Mouse (Mus musculus): ENCODE data around the gene Runx1. TPM values are rescaled to one million over a fixed set of nuclear protein-coding genes. Genes with fewer than 3 reads are reported as not detected.

The Runx1 gene
- polyA plus RNA-seq, 1 experiment, result 38.8 TPM

DNA sequence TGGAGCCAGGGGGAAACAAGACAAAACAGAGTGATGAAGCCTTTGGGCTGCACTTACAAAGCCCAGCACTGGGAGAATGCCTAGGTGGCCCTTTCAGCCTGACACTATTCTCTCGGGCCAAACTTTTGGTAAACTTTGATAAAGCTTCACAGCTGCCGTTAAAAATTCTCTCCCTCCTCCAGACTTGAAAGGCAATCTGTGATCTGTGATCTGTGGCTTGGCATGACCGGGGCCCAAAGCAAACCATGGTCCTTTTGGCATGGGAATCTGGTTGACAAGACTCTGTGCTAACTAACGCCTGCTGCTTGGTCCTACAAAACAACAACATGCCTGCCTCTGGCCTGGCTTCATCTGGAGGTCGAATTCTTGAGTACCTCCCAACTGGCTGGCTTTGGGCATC is 188.9 kb downstream of the Runx1 start:
- Histone ChIP-seq H3K36me3 (ENCODE audit: control insufficient read depth, insufficient read depth) (peaks cover 60% of the 10 kb centered on the region), H3ac (ENCODE audit: control insufficient read depth, insufficient read length) (no peak overlapping the region), H3K4me2 (ENCODE audit: low read depth) (no peak overlapping the region), H3K79me2 (ENCODE audit: control insufficient read depth, insufficient read depth) (peaks cover 43% of the 10 kb centered on the region), H3K4me3 (no peak overlapping the region), H3K27me3 (ENCODE audit: control insufficient read depth, insufficient read depth, insufficient read length) (no peaks in the 10 kb centered on the region)
- TF ChIP-seq MYOG (IDR thresholded peaks at IDR 0.05; ENCODE audit: control insufficient read depth in 1 of 3, insufficient read depth in 1 of 3, insufficient read length in 2 of 3, low read depth in 2 of 3) (no peak), SRF (IDR thresholded peaks at IDR 0.05; ENCODE audit: control insufficient read depth, insufficient read length, low read depth) (no peak), E2F4 (IDR thresholded peaks at IDR 0.05; ENCODE audit: insufficient read depth) (no peak), TCF3 (IDR thresholded peaks at IDR 0.05; ENCODE audit: insufficient read length, low read depth) (no peak), REST (IDR thresholded peaks at IDR 0.05; ENCODE audit: insufficient read depth, insufficient read length) (no peak), POLR2A (IDR thresholded peaks at IDR 0.05; ENCODE audit: insufficient read length, low read depth) (no peak), TCF12 (IDR thresholded peaks at IDR 0.05; ENCODE audit: insufficient read depth, poor library complexity, severe bottlenecking) (no peak), POLR2AphosphoS2 (IDR thresholded peaks at IDR 0.05; ENCODE audit: insufficient read length, low read depth) (peak; percentile 12), USF1 (IDR thresholded peaks at IDR 0.05; ENCODE audit: low read depth) (no peak), MYOD1 (IDR thresholded peaks at IDR 0.05; ENCODE audit: control insufficient read depth in 1 of 3, insufficient read length in 2 of 3, low read depth in 2 of 3) (peak in 1 of 3 experiments; percentile 4), MAX (IDR thresholded peaks at IDR 0.05; ENCODE audit: low read depth) (no peak), CEBPB (IDR thresholded peaks at IDR 0.05; ENCODE audit: insufficient read depth, poor library complexity, severe bottlenecking) (no peak)

DNA sequence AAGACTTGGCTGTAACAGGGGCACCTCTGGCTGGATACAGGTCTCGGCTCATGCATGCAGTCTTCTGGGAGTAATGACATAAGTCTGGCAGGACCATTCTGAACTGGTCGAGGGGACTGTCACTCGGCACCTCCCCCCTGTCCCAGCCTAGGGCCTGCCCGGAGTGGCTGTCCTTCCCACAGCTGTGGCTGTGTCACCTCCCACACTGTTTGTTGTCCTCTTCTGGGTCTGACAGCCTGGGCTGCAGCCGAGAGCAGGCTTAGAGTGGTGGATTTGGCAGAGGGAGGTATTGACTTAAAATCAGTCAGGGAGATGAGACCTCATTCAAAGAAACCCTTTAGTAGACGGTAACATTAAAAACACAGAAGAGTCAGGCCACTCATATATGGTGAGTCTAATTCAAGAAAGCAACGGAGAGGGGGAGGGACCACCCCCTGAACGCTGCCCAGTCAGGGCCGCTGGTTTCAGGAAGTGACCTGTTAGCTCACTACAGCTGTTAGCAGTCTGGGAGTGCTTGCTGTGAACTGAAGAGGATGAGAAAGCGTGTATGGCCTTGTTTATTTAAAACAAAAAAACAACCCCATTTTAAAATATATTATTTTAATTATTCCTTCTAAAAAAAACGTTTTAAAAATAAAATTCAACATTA is 193.7 kb downstream of the Runx1 start:
- Histone ChIP-seq H3K4me3 (no peak overlapping the region), H3K36me3 (ENCODE audit: control insufficient read depth, insufficient read depth) (peaks cover 52% of the 10 kb centered on the region), H3K4me2 (ENCODE audit: low read depth) (no peak overlapping the region), H3ac (ENCODE audit: control insufficient read depth, insufficient read length) (no peak overlapping the region), H3K79me2 (ENCODE audit: control insufficient read depth, insufficient read depth) (peaks cover 38% of the 10 kb centered on the region), H3K27me3 (ENCODE audit: control insufficient read depth, insufficient read depth, insufficient read length) (no peaks in the 10 kb centered on the region)
- peak in 1 of 3 experiments; percentile 9 for TF ChIP-seq MYOG (IDR thresholded peaks at IDR 0.05; ENCODE audit: control insufficient read depth in 1 of 3, insufficient read depth in 1 of 3, insufficient read length in 2 of 3, low read depth in 2 of 3)
- TF ChIP-seq CEBPB (IDR thresholded peaks at IDR 0.05; ENCODE audit: insufficient read depth, poor library complexity, severe bottlenecking), result no peak
- no peak for TF ChIP-seq TCF12 (IDR thresholded peaks at IDR 0.05; ENCODE audit: insufficient read depth, poor library complexity, severe bottlenecking)
- TF ChIP-seq POLR2AphosphoS2 (IDR thresholded peaks at IDR 0.05; ENCODE audit: insufficient read length, low read depth), result peak; percentile 73

DNA sequence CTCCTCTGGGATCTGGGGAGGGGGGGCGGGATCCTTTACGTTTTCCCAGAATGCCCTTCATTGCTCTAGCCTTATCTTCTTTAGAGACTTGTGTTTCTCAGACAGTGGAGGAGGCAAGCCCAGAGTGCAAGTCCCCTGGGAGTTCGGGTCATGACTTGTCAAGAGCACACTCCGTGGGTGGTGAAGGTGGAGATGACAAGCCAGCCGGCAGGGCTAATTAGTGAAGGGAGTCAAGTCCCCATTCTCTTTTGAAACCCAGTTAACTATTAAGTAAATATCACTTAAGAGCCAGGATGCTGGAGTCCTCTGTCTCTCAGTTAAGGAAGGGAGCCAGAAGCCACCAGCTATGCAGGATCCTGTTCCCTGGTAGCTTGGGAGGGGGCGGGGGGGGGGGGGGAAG is 194.3 kb downstream of the Runx1 start:
- no peak overlapping the region for H3K4me2 ChIP-seq (ENCODE audit: low read depth)
- TF ChIP-seq POLR2A (IDR thresholded peaks at IDR 0.05; ENCODE audit: insufficient read length, low read depth) (no peak), TCF3 (IDR thresholded peaks at IDR 0.05; ENCODE audit: insufficient read length, low read depth) (no peak), POLR2AphosphoS2 (IDR thresholded peaks at IDR 0.05; ENCODE audit: insufficient read length, low read depth) (no peak), TCF12 (IDR thresholded peaks at IDR 0.05; ENCODE audit: insufficient read depth, poor library complexity, severe bottlenecking) (no peak), REST (IDR thresholded peaks at IDR 0.05; ENCODE audit: insufficient read depth, insufficient read length) (no peak), MYOD1 (IDR thresholded peaks at IDR 0.05; ENCODE audit: control insufficient read depth in 1 of 3, insufficient read length in 2 of 3, low read depth in 2 of 3) (no peak), SRF (IDR thresholded peaks at IDR 0.05; ENCODE audit: control insufficient read depth, insufficient read length, low read depth) (no peak), CEBPB (IDR thresholded peaks at IDR 0.05; ENCODE audit: insufficient read depth, poor library complexity, severe bottlenecking) (no peak), E2F4 (IDR thresholded peaks at IDR 0.05; ENCODE audit: insufficient read depth) (no peak), USF1 (IDR thresholded peaks at IDR 0.05; ENCODE audit: low read depth) (no peak), MYOG (IDR thresholded peaks at IDR 0.05; ENCODE audit: control insufficient read depth in 1 of 3, insufficient read depth in 1 of 3, insufficient read length in 2 of 3, low read depth in 2 of 3) (no peak), MAX (IDR thresholded peaks at IDR 0.05; ENCODE audit: low read depth) (no peak)
- no peaks in the 10 kb centered on the region for H3K27me3 ChIP-seq (ENCODE audit: control insufficient read depth, insufficient read depth, insufficient read length)
- no peak overlapping the region for H3K4me3 ChIP-seq
- H3ac ChIP-seq (ENCODE audit: control insufficient read depth, insufficient read length), result no peak overlapping the region
- H3K79me2 ChIP-seq (ENCODE audit: control insufficient read depth, insufficient read depth), result peaks cover 41% of the 10 kb centered on the region
- peaks cover 52% of the 10 kb centered on the region for H3K36me3 ChIP-seq (ENCODE audit: control insufficient read depth, insufficient read depth)

DNA sequence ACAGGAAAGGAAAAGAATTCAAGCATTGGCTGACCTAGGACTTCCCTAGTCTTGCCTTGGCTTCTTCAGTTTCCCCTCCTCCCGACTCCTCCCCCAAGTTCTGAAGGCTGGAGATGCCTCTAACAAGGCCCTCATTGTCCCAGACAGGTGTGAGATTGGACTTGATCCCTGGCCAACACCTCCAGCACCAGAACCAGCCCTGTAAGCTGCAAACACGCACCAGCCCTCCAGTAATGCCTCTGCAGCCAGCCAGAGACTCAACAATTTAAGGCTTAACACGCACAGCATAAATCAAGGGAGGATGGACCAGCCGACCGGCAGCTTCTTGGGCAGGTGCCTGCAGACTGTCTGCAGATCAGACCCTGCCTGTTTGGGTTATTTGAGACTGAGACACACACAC is 195.0 kb downstream of the Runx1 start:
- H3K36me3 ChIP-seq (ENCODE audit: control insufficient read depth, insufficient read depth), result peaks cover 51% of the 10 kb centered on the region
- peaks cover 44% of the 10 kb centered on the region for H3K79me2 ChIP-seq (ENCODE audit: control insufficient read depth, insufficient read depth)
- TF ChIP-seq POLR2AphosphoS2 (IDR thresholded peaks at IDR 0.05; ENCODE audit: insufficient read length, low read depth) (peak; percentile 15), POLR2A (IDR thresholded peaks at IDR 0.05; ENCODE audit: insufficient read length, low read depth) (no peak), SRF (IDR thresholded peaks at IDR 0.05; ENCODE audit: control insufficient read depth, insufficient read length, low read depth) (no peak)
- no peak overlapping the region for H3ac ChIP-seq (ENCODE audit: control insufficient read depth, insufficient read length)
- H3K4me2 ChIP-seq (ENCODE audit: low read depth), result no peak overlapping the region
- H3K4me3 ChIP-seq, result no peak overlapping the region
- H3K27me3 ChIP-seq (ENCODE audit: control insufficient read depth, insufficient read depth, insufficient read length), result no peaks in the 10 kb centered on the region

DNA sequence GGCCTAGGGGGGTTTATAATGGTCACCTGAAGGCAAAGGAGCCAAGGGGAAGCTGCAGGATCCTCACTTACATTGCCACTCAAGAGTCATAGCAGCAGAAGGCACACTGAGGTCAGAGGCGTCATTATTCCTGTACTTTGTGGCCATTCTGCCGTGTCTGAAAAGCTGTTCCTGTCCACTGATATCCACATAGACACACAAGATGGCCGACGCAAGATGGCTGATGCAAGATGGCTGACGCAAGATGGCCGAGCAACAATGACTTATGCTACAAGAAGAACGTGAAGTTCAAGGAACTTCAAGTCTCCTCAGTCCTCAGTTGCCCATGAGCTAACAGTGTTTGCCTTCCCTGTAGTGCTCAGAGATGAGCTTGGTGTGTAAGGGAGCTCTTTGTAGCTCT is 196.1 kb downstream of the Runx1 start:
- Histone ChIP-seq H3K79me2 (ENCODE audit: control insufficient read depth, insufficient read depth) (peaks cover 45% of the 10 kb centered on the region), H3K27me3 (ENCODE audit: control insufficient read depth, insufficient read depth, insufficient read length) (no peaks in the 10 kb centered on the region), H3ac (ENCODE audit: control insufficient read depth, insufficient read length) (no peak overlapping the region), H3K4me3 (no peak overlapping the region), H3K4me2 (ENCODE audit: low read depth) (no peak overlapping the region), H3K36me3 (ENCODE audit: control insufficient read depth, insufficient read depth) (peaks cover 49% of the 10 kb centered on the region)
- TF ChIP-seq USF1 (IDR thresholded peaks at IDR 0.05; ENCODE audit: low read depth), result no peak
- TF ChIP-seq SRF (IDR thresholded peaks at IDR 0.05; ENCODE audit: control insufficient read depth, insufficient read length, low read depth), result no peak
- TF ChIP-seq MYOG (IDR thresholded peaks at IDR 0.05; ENCODE audit: control insufficient read depth in 1 of 3, insufficient read depth in 1 of 3, insufficient read length in 2 of 3, low read depth in 2 of 3), result no peak
- peak; percentile 37 for TF ChIP-seq POLR2AphosphoS2 (IDR thresholded peaks at IDR 0.05; ENCODE audit: insufficient read length, low read depth)

Data from myocyte (in vitro differentiated cells).